Mouse (Mus musculus) embryonic facial prominence, embryonic 14.5 days (tissue): ENCODE measurements around the gene Art3. TPM values are rescaled to one million over a fixed set of nuclear protein-coding genes. Genes with fewer than 3 reads are reported as not detected.

ENCODE experiments used
- ATAC-seq: fragments of 200-750 bp; cut with Nextera tagmentation; 2 replicates; pipeline ENCODE4 v1.8.0; 2017; ENCODE audit warnings: low read depth, moderate number of reproducible peaks, moderate TSS enrichment
- DNase-seq: peaks from one replicate; pipeline ENCODE4 v3.0.0-alpha.2; 2015; ENCODE audit warnings: low spot score
- H3K27ac ChIP-seq: fragments of 300-500 bp; sonication (generic); replicated peaks from 2 replicates; pipeline ENCODE4 v1.5.1; 2014; ENCODE audit warnings: low read depth, mild to moderate bottlenecking, low read length, moderate library complexity
- H3K27me3 ChIP-seq: fragments of 300-500 bp; sonication (generic); replicated peaks from 2 replicates; pipeline ENCODE4 v1.6.1; 2014; ENCODE audit warnings: low read length; ENCODE audit not compliant: control insufficient read depth, insufficient read depth
- H3K36me3 ChIP-seq: fragments of 300-500 bp; sonication (generic); 2 replicates; pipeline ENCODE4 v1.6.1; 2014; ENCODE audit warnings: low read length, mixed read lengths; ENCODE audit not compliant: control insufficient read depth, insufficient read depth
- H3K4me1 ChIP-seq: fragments of 300-500 bp; sonication (generic); 2 replicates; pipeline ENCODE4 v1.6.1; 2014; ENCODE audit warnings: antibody characterized with exemption, low read length; ENCODE audit not compliant: control insufficient read depth, insufficient read depth
- H3K4me2 ChIP-seq: fragments of 300-500 bp; sonication (generic); 2 replicates; pipeline ENCODE4 v1.6.1; 2014; ENCODE audit warnings: low read depth, mild to moderate bottlenecking, low read length, moderate library complexity, mixed read lengths
- H3K4me3 ChIP-seq: fragments of 300-500 bp; sonication (generic); 2 replicates; pipeline ENCODE4 v1.5.1; 2014; ENCODE audit warnings: low read depth, mild to moderate bottlenecking, low read length
- H3K9ac ChIP-seq: fragments of 300-500 bp; sonication (generic); 2 replicates; pipeline ENCODE4 v1.6.1; 2014; ENCODE audit warnings: low read depth, mild to moderate bottlenecking, low read length, moderate library complexity, mixed read lengths
- H3K9me3 ChIP-seq: fragments of 300-500 bp; sonication (generic); 2 replicates; pipeline ENCODE4 v1.6.1; 2016; ENCODE audit warnings: low read length; ENCODE audit not compliant: control insufficient read depth
- WGBS: fragments of 180-500 bp; shearing (Covaris S2); extraction: QIAGEN DNeasy Blood & Tissue Kit; methylation state at CpG from one replicate; pipeline ENCODE4 v1.1.7; 2014; 5-methylcytosine and 5-hydroxymethylcytosine counted together
- polyA plus RNA-seq: library from polyadenylated mRNA; unstranded; fragments of >200 nt; fragmentation: Nextera tagmentation; extraction: Ambion mirVana; gene quantifications from 2 replicates; pipeline ENCODE4 v1.2.1, GENCODE M21; 2014

The Art3 gene
- polyA plus RNA-seq, 1 experiment from 2014 or later = 10.3 TPM

GRCm38 (mm10) chr5:92309681-92310511 is 21.7 kb upstream of the Art3 start, which contains the start of gene Sdad1:
TSS of gene Sdad1 (minus strand) at chr5:92310479.
- no peaks in the 10 kb centered on the region for H3K9me3 ChIP-seq
- WGBS = 2% methylated on average over 34 of the region's 41 CpGs
- peaks cover 5% of the 10 kb centered on the region; the same call in 1 of the 2 replicates for H3K27me3 ChIP-seq
- H3K9ac ChIP-seq = peak within 1 kb of the TSS; percentile 89
- DNase-seq = peak; percentile 97
- ATAC-seq = peak; percentile 98
- H3K36me3 ChIP-seq = peaks cover 9% of the 10 kb centered on the region
- H3K4me1 ChIP-seq = peaks cover 9% of the 10 kb centered on the region
- peak within 1 kb of the TSS; percentile 90 for H3K4me3 ChIP-seq
- peak within 1 kb of the TSS; percentile 65 for H3K27ac ChIP-seq
- H3K4me2 ChIP-seq = peak within 1 kb of the TSS; percentile 79

- Histone ChIP-seq H3K4me2 (no peak overlapping the region), H3K27me3 (peaks cover 5% of the 10 kb centered on the region; the same call in 1 of the 2 replicates), H3K27ac (no peak overlapping the region), H3K4me3 (no peak overlapping the region), H3K9me3 (no peaks in the 10 kb centered on the region), H3K9ac (no peak overlapping the region), H3K4me1 (peaks cover 9% of the 10 kb centered on the region), H3K36me3 (no peaks in the 10 kb centered on the region)
- 15% methylated on average over 13 of the region's 13 CpGs for WGBS
- ATAC-seq = no peak
- peak; percentile 94 for DNase-seq
Observed at GRCm38 (mm10) chr5:92312046-92312715, 19.4 kb upstream of the Art3 start.

GRCm38 (mm10) chr5:92313776-92314175 is 17.9 kb upstream of the Art3 start:
- no peak overlapping the region for H3K9ac ChIP-seq
- no peak overlapping the region for H3K4me3 ChIP-seq
- H3K4me2 ChIP-seq = no peak overlapping the region
- whole genome bisulfite sequencing = 71% methylated on average over 7 of the region's 7 CpGs
- H3K27ac ChIP-seq = no peak overlapping the region
- DNase-seq = no peak
- ATAC-seq = no peak
- peaks cover 7% of the 10 kb centered on the region for H3K4me1 ChIP-seq
- no peaks in the 10 kb centered on the region for H3K36me3 ChIP-seq
- no peaks in the 10 kb centered on the region for H3K9me3 ChIP-seq
- H3K27me3 ChIP-seq = peaks cover 5% of the 10 kb centered on the region; the same call in 1 of the 2 replicates

GRCm38 (mm10) chr5:92318119-92318518 is 13.5 kb upstream of the Art3 start:
- WGBS = 89% methylated on average over 7 of the region's 7 CpGs
- Histone ChIP-seq H3K36me3 (no peaks in the 10 kb centered on the region), H3K4me1 (no peaks in the 10 kb centered on the region), H3K27me3 (no peaks in the 10 kb centered on the region), H3K4me3 (no peak overlapping the region), H3K9ac (no peak overlapping the region), H3K27ac (no peak overlapping the region), H3K9me3 (no peaks in the 10 kb centered on the region), H3K4me2 (no peak overlapping the region)
- DNase-seq (no peak), ATAC-seq (no peak)

GRCm38 (mm10) chr5:92318596-92318995 is 13.0 kb upstream of the Art3 start:
- H3K27ac ChIP-seq = no peak overlapping the region
- H3K27me3 ChIP-seq = no peaks in the 10 kb centered on the region
- ATAC-seq = no peak
- H3K4me1 ChIP-seq = no peaks in the 10 kb centered on the region
- H3K9me3 ChIP-seq = no peaks in the 10 kb centered on the region
- no peak for DNase-seq
- no peaks in the 10 kb centered on the region for H3K36me3 ChIP-seq
- no peak overlapping the region for H3K4me2 ChIP-seq
- no peak overlapping the region for H3K4me3 ChIP-seq
- H3K9ac ChIP-seq = no peak overlapping the region
- WGBS = 89% methylated on average over 14 of the region's 14 CpGs

- Histone ChIP-seq H3K4me2 (no peak overlapping the region), H3K27ac (no peak overlapping the region), H3K36me3 (no peaks in the 10 kb centered on the region), H3K9ac (no peak overlapping the region), H3K9me3 (no peaks in the 10 kb centered on the region), H3K4me3 (no peak overlapping the region), H3K4me1 (no peaks in the 10 kb centered on the region), H3K27me3 (no peaks in the 10 kb centered on the region)
- DNase-seq (no peak), ATAC-seq (no peak)
- 66% methylated on average over 8 of the region's 8 CpGs for WGBS
Observed at GRCm38 (mm10) chr5:92321631-92322400, 9.8 kb upstream of the Art3 start.

- no peaks in the 10 kb centered on the region for H3K9me3 ChIP-seq
- H3K27me3 ChIP-seq = no peaks in the 10 kb centered on the region
- H3K4me1 ChIP-seq = no peaks in the 10 kb centered on the region
- H3K27ac ChIP-seq = no peak overlapping the region
- no peak for DNase-seq
- H3K4me3 ChIP-seq = no peak overlapping the region
- no peak for ATAC-seq
- H3K9ac ChIP-seq = no peak overlapping the region
- 79% methylated on average over 4 of the region's 4 CpGs for WGBS
- no peaks in the 10 kb centered on the region for H3K36me3 ChIP-seq
- no peak overlapping the region for H3K4me2 ChIP-seq
Observed at GRCm38 (mm10) chr5:92322612-92323011, 9.0 kb upstream of the Art3 start.

GRCm38 (mm10) chr5:92323264-92323663 is 8.4 kb upstream of the Art3 start:
- DNase-seq = peak; percentile 86
- no peaks in the 10 kb centered on the region for H3K9me3 ChIP-seq
- H3K4me2 ChIP-seq = no peak overlapping the region
- H3K4me3 ChIP-seq = no peak overlapping the region
- no peaks in the 10 kb centered on the region for H3K27me3 ChIP-seq
- WGBS = 59% methylated on average over 5 of the region's 5 CpGs
- no peak overlapping the region for H3K27ac ChIP-seq
- no peaks in the 10 kb centered on the region for H3K4me1 ChIP-seq
- ATAC-seq = peak; percentile 70; the same call in 1 of the 2 replicates
- no peaks in the 10 kb centered on the region for H3K36me3 ChIP-seq
- no peak overlapping the region for H3K9ac ChIP-seq
